Mouse (Mus musculus) myocyte (in vitro differentiated cells): ENCODE measurements at regions not wholly inside any gene's neighbourhood (a gene's known extent, or its start where the extent isn't known, plus 50 kb on each side); places are given as distances from the start of the nearest gene placed in this dataset.

ENCODE experiments used
- E2F4 ChIP-seq: IDR thresholded peaks from one replicate; pipeline ENCODE4 v1.6.1; 2011; ENCODE audit warnings: mild to moderate bottlenecking, control low read depth, moderate library complexity; ENCODE audit not compliant: insufficient read depth
- MAX ChIP-seq: IDR thresholded peaks from one replicate; pipeline ENCODE4 v1.6.1; 2011; ENCODE audit warnings: low read depth, mild to moderate bottlenecking, control low read depth
- MYOD1 ChIP-seq, 3 experiments: IDR thresholded peaks; one replicate each; pipeline ENCODE4 v1.6.1; 2011; ENCODE audit warnings: control low read depth in 2 of 3, low read depth in 2 of 3, mild to moderate bottlenecking in 2 of 3, moderate library complexity in 1 of 3; ENCODE audit not compliant: insufficient read length in 2 of 3, control insufficient read depth in 1 of 3
- MYOG ChIP-seq, 3 experiments: IDR thresholded peaks; one replicate each; pipeline ENCODE4 v1.6.1; 2011; ENCODE audit warnings: control low read depth in 2 of 3, low read depth in 2 of 3, mild to moderate bottlenecking in 2 of 3; ENCODE audit not compliant: insufficient read length in 2 of 3, control insufficient read depth in 1 of 3, insufficient read depth in 1 of 3
- POLR2A ChIP-seq: IDR thresholded peaks from one replicate; pipeline ENCODE4 v1.6.1; 2011; ENCODE audit warnings: low read depth, mild to moderate bottlenecking, control low read depth, moderate library complexity; ENCODE audit not compliant: insufficient read length
- POLR2AphosphoS2 ChIP-seq: IDR thresholded peaks from one replicate; pipeline ENCODE4 v1.6.1; 2011; ENCODE audit warnings: low read depth, control low read depth; ENCODE audit not compliant: insufficient read length
- REST ChIP-seq: IDR thresholded peaks from one replicate; pipeline ENCODE4 v1.6.1; 2011; ENCODE audit warnings: mild to moderate bottlenecking, control low read depth, moderate library complexity; ENCODE audit not compliant: insufficient read depth, insufficient read length
- SRF ChIP-seq: IDR thresholded peaks from one replicate; pipeline ENCODE4 v1.6.1; 2011; ENCODE audit warnings: low read depth; ENCODE audit not compliant: control insufficient read depth, insufficient read length
- TCF3 ChIP-seq: IDR thresholded peaks from one replicate; pipeline ENCODE4 v1.6.1; 2011; ENCODE audit warnings: low read depth, control low read depth; ENCODE audit not compliant: insufficient read length
- USF1 ChIP-seq: IDR thresholded peaks from one replicate; pipeline ENCODE4 v1.6.1; 2011; ENCODE audit warnings: low read depth, mild to moderate bottlenecking, control low read depth, moderate library complexity

DNA sequence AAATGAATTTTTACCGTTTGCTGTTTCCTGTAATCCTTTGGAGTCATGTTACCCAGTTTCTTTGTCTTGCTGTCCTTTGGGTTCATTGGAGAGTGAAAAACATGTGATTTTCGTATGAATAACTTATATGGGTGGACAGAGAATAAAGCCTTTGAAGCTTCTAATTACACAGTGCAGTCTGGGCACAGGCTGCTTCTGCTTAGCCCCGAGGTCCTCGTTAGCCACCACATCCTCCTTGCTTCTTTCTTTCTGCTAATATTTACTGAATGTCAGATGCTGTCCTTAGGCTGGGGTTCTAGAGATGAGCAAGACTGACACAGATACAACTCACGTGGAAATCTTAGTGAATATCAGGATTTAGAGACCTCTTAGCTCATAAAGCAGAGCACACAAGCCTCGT, 427.2 kb downstream of the Rnf144b start:
- TF ChIP-seq POLR2A: no peak
- no peak for TF ChIP-seq TCF3
- TF ChIP-seq POLR2AphosphoS2: no peak
- no peak for TF ChIP-seq REST
- no peak for TF ChIP-seq USF1
- no peak for TF ChIP-seq MAX
- TF ChIP-seq E2F4: no peak
- TF ChIP-seq MYOG (IDR thresholded peaks at IDR 0.05; ENCODE audit: control insufficient read depth in 1 of 3, insufficient read depth in 1 of 3, insufficient read length in 2 of 3, low read depth in 2 of 3): no peak
- no peak for TF ChIP-seq SRF
- no peak for TF ChIP-seq MYOD1 (IDR thresholded peaks at IDR 0.05; ENCODE audit: control insufficient read depth in 1 of 3, insufficient read length in 2 of 3, low read depth in 2 of 3)
